Mouse (Mus musculus) heart, adult 8-10 months (tissue): Measurements from ENCODE around the gene Blm. TPM values are rescaled to one million over a fixed set of nuclear protein-coding genes. Genes with fewer than 3 reads are reported as not detected.
A peak's percentile ranks its signal among the peaks of the same experiment; 100 is the strongest.
"Not testable (repeated sequence)": the region's sequence is repeated elsewhere in the genome, so short reads cannot be mapped to it uniquely, and the experiment has no call there.

Source experiments
- DNase-seq: peaks from one replicate; pipeline ENCODE4 v3.0.0; 2022; ENCODE audit warnings: low spot score
- total RNA-seq, 4 experiments: library from RNA; stranded (reverse); gene quantifications; 2 replicates each; pipeline ENCODE4 v1.2.4; 2022

Blm gene
- total RNA-seq, 4 experiments from 2014 or later, result 0.57 to 1.7 (median 1.2) TPM

GRCm38 (mm10) chr7:80534291-80535008 lies 469 bp downstream of the Blm start:
- peak; percentile 3 for DNase-seq

GRCm38 (mm10) chr7:80531087-80531486 lies 3.8 kb downstream of the Blm start:
- DNase-seq, result no peak

- no peak for DNase-seq
Measured at GRCm38 (mm10) chr7:80530646-80531045, 4.3 kb downstream of the Blm start.

- no peak for DNase-seq
Measured at GRCm38 (mm10) chr7:80526698-80527097, 8.2 kb downstream of the Blm start.

GRCm38 (mm10) chr7:80512408-80513085 lies 22.4 kb downstream of the Blm start:
- no peak for DNase-seq

GRCm38 (mm10) chr7:80507697-80508096 lies 27.2 kb downstream of the Blm start:
- not testable (repeated sequence) for DNase-seq

- DNase-seq, result no peak
Measured at GRCm38 (mm10) chr7:80506007-80506406, 28.9 kb downstream of the Blm start.

- no peak for DNase-seq
Measured at GRCm38 (mm10) chr7:80504920-80505319, 30.0 kb downstream of the Blm start.

- DNase-seq, result no peak
Measured at GRCm38 (mm10) chr7:80501006-80501405, 33.9 kb downstream of the Blm start.

- DNase-seq, result no peak
Measured at GRCm38 (mm10) chr7:80500099-80500498, 34.8 kb downstream of the Blm start.

- DNase-seq, result no peak
Measured at GRCm38 (mm10) chr7:80499190-80499962, 35.5 kb downstream of the Blm start.

GRCm38 (mm10) chr7:80496656-80497055 lies 38.3 kb downstream of the Blm start:
- DNase-seq, result no peak

GRCm38 (mm10) chr7:80495210-80495609 lies 39.7 kb downstream of the Blm start:
- DNase-seq, result no peak

GRCm38 (mm10) chr7:80491995-80492394 lies 42.9 kb downstream of the Blm start:
- DNase-seq, result no peak

GRCm38 (mm10) chr7:80491086-80491485 lies 43.8 kb downstream of the Blm start:
- no peak for DNase-seq

- DNase-seq, result no peak
Measured at GRCm38 (mm10) chr7:80490351-80490750, 44.6 kb downstream of the Blm start.

- no peak for DNase-seq
Measured at GRCm38 (mm10) chr7:80489445-80489844, 45.5 kb downstream of the Blm start.

- no peak for DNase-seq
Measured at GRCm38 (mm10) chr7:80487239-80487638, 47.7 kb downstream of the Blm start.

- no peak for DNase-seq
Measured at GRCm38 (mm10) chr7:80480097-80480496, 54.8 kb downstream of the Blm start.

GRCm38 (mm10) chr7:80473837-80474236 lies 61.1 kb downstream of the Blm start:
- no peak for DNase-seq

- DNase-seq, result no peak
Measured at GRCm38 (mm10) chr7:80468851-80469250, 66.1 kb downstream of the Blm start.

GRCm38 (mm10) chr7:80467334-80467733 lies 67.6 kb downstream of the Blm start:
- DNase-seq, result no peak
